Mouse (Mus musculus) cerebellum, adult 2 months (tissue): Measurements from ENCODE around the gene Smco3. TPM values are rescaled to one million over a fixed set of nuclear protein-coding genes. Genes with fewer than 3 reads are reported as not detected.
"Not testable (repeated sequence)": the region's sequence is repeated elsewhere in the genome, so short reads cannot be mapped to it uniquely, and the experiment has no call there.

Experiments
- DNase-seq, 2 experiments: peaks; one replicate each; pipeline ENCODE4 v3.0.0; 2021
- H3K27ac ChIP-seq: fragments of 200-500 bp; 2 replicates; pipeline ENCODE4 v1.5.1; 2012; ENCODE audit warnings: low read length, control low read depth, inconsistent platforms; ENCODE audit not compliant: insufficient read depth
- H3K27me3 ChIP-seq: fragments of 200-500 bp; 2 replicates; pipeline ENCODE4 v1.6.1; 2012; ENCODE audit warnings: inconsistent platforms, mild to moderate bottlenecking, low read length, moderate library complexity; ENCODE audit not compliant: control insufficient read depth, insufficient read depth
- H3K4me1 ChIP-seq: fragments of 200-500 bp; 2 replicates; pipeline ENCODE4 v1.6.1; 2011; ENCODE audit warnings: low read length; ENCODE audit not compliant: control insufficient read depth, insufficient read depth
- H3K4me3 ChIP-seq: fragments of 200-500 bp; replicated peaks from 2 replicates; pipeline ENCODE3; 2011; ENCODE audit warnings: mild to moderate bottlenecking, low read depth, low read length, control low read depth; ENCODE audit not compliant: insufficient read depth
- CTCF ChIP-seq: fragments of 200-500 bp; IDR thresholded peaks from 2 replicates; pipeline ENCODE4 v1.5.1; 2011; ENCODE audit warnings: low read depth, mild to moderate bottlenecking, control low read depth, low read length, moderate library complexity, borderline replicate concordance; ENCODE audit not compliant: insufficient read depth
- POLR2A ChIP-seq: fragments of 200-500 bp; IDR thresholded peaks from 2 replicates; pipeline ENCODE4 v1.6.1; 2011; ENCODE audit warnings: low read length, control low read depth, borderline replicate concordance; ENCODE audit not compliant: insufficient read depth
- WGBS: fragments of 180-500 bp; shearing (Covaris S2); methylation state at CpG from one replicate; pipeline ENCODE4 v1.1.7; 2018; 5-methylcytosine and 5-hydroxymethylcytosine counted together
- polyA plus RNA-seq: library from polyadenylated mRNA; depleted of rRNA; stranded (reverse); fragments of >200 nt; gene quantifications from 2 replicates; pipeline ENCODE4 v1.2.3, GENCODE M21; 2012; rRNA removed

Gene Smco3
- 7.8 and 8.8 TPM in 2 replicates for polyA plus RNA-seq

- WGBS, result 23% methylated on average over 4 of the region's 4 CpGs
- no peak for DNase-seq
- Histone ChIP-seq H3K27ac (peak within 1 kb of the TSS; percentile 36; the same call in 1 of the 2 replicates), H3K4me1 (no peaks in the 10 kb centered on the region), H3K4me3 (no peak within 1 kb of the TSS), H3K27me3 (no peaks in the 10 kb centered on the region)
- no peak for TF ChIP-seq CTCF
- TF ChIP-seq POLR2A, result no peak
Observed at GRCm38 (mm10) chr6:136835352-136835751, at the start of gene Smco3. TSS of gene Smco3 (minus strand) at chr6:136835452.

GRCm38 (mm10) chr6:136884766-136885165 is 49.5 kb upstream of the Smco3 start:
- not testable (repeated sequence) for H3K4me1 ChIP-seq, H3K4me3 ChIP-seq, DNase-seq, H3K27ac ChIP-seq, H3K27me3 ChIP-seq
- WGBS, result 53% methylated on average over 1 of the region's 1 CpGs

- no peak for TF ChIP-seq CTCF
- TF ChIP-seq POLR2A, result no peak
- WGBS, result 81% methylated on average over 6 of the region's 6 CpGs
- H3K4me1 ChIP-seq, result no peaks in the 10 kb centered on the region
- H3K27ac ChIP-seq, result no peak overlapping the region
- H3K4me3 ChIP-seq, result no peak overlapping the region
- no peaks in the 10 kb centered on the region for H3K27me3 ChIP-seq
- DNase-seq, result no peak
Observed at GRCm38 (mm10) chr6:136883961-136884360, 48.7 kb upstream of the Smco3 start.

- Histone ChIP-seq H3K27ac (no peak overlapping the region), H3K4me1 (no peaks in the 10 kb centered on the region), H3K4me3 (no peak overlapping the region), H3K27me3 (no peaks in the 10 kb centered on the region)
- DNase-seq, result no peak
- WGBS, result 84% methylated on average over 3 of the region's 3 CpGs
- no peak for TF ChIP-seq CTCF
Observed at GRCm38 (mm10) chr6:136883431-136883915, 48.2 kb upstream of the Smco3 start.

GRCm38 (mm10) chr6:136881678-136882077 is 46.4 kb upstream of the Smco3 start:
- H3K4me3 ChIP-seq, result no peak overlapping the region
- no peak for DNase-seq
- no peak overlapping the region for H3K27ac ChIP-seq
- 75% methylated on average over 8 of the region's 8 CpGs for WGBS
- TF ChIP-seq CTCF (no peak), POLR2A (no peak)
- no peaks in the 10 kb centered on the region for H3K4me1 ChIP-seq
- H3K27me3 ChIP-seq, result no peaks in the 10 kb centered on the region

- 23% methylated on average over 9 of the region's 9 CpGs for WGBS
Observed at GRCm38 (mm10) chr6:136875670-136876069, 40.4 kb upstream of the Smco3 start, which contains the start of gene Mgp. TSS of gene Mgp (minus strand) at chr6:136875823.

GRCm38 (mm10) chr6:136874599-136874998 is 39.3 kb upstream of the Smco3 start:
- Histone ChIP-seq H3K27ac (no peak overlapping the region), H3K4me3 (no peak overlapping the region), H3K27me3 (no peaks in the 10 kb centered on the region), H3K4me1 (no peaks in the 10 kb centered on the region)
- no peak for DNase-seq
- 15% methylated on average over 8 of the region's 8 CpGs for WGBS
- no peak for TF ChIP-seq POLR2A
- TF ChIP-seq CTCF, result no peak

More at GRCm38 (mm10) chr6:136875670-136876069, 40.4 kb upstream of the Smco3 start, which contains the start of gene Mgp:
- no peak for TF ChIP-seq CTCF
- no peak for TF ChIP-seq POLR2A
- Histone ChIP-seq H3K27me3 (no peaks in the 10 kb centered on the region), H3K4me1 (no peaks in the 10 kb centered on the region), H3K4me3 (no peak within 1 kb of the TSS), H3K27ac (no peak within 1 kb of the TSS)
- no peak for DNase-seq

- Histone ChIP-seq H3K4me1 (no peaks in the 10 kb centered on the region), H3K27ac (no peak overlapping the region), H3K27me3 (no peaks in the 10 kb centered on the region), H3K4me3 (no peak overlapping the region)
- DNase-seq, result no peak
- 79% methylated on average over 5 of the region's 5 CpGs for WGBS
- TF ChIP-seq POLR2A (no peak), CTCF (no peak)
Observed at GRCm38 (mm10) chr6:136868921-136869320, 33.7 kb upstream of the Smco3 start.
